Mouse (Mus musculus): ENCODE measurements at regions not wholly inside any gene's neighbourhood (a gene's known extent, or its start where the extent isn't known, plus 50 kb on each side); places are given as distances from the start of the nearest gene placed in this dataset.
"Not testable (repeated sequence)": the region's sequence is repeated elsewhere in the genome, so short reads cannot be mapped to it uniquely, and the experiment has no call there.

DNA sequence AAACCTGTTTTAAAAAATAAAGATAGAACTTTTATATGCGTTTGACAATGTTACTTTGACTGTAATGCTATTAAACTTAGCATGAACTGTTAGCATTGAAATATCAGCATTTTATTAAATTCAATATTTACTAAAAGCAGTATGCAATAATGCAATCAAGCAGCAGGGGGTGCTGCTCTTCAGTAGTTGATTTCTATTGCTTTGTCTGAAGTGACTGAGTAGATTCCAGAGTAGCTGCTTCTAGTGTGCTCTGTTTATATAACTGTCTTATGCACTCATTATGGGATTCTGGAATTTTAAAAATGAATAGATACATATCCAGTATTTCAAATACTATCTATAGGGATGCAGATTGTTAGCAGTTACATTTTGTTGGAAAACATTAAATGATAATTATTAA, 146.2 kb downstream of the Gm28710 start:
- peak in 1 of 2 experiments; percentile 5 for DNase-seq (ENCODE audit: low spot score in 2 of 2)

DNA sequence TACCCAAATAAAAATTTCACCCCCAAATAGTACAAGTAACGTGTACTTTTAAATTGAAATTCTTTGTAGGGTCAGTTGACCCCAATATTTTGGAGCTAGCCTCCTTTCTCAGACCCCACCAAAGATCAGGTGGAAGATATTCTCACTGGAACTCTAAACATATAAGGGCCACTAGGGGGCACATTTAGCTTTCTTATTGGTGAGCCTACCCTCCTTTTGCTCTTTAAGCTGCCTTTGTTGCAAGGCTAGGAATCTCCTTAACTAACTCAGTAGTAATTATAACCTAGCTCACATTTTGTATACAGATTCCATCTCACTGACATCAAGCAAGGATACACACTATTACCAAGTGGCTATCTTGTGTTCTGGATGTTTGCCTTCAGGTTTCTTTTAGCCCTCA, 155.8 kb downstream of the Gm28710 start:
- DNase-seq (ENCODE audit: low spot score in 2 of 2): no peak

DNA sequence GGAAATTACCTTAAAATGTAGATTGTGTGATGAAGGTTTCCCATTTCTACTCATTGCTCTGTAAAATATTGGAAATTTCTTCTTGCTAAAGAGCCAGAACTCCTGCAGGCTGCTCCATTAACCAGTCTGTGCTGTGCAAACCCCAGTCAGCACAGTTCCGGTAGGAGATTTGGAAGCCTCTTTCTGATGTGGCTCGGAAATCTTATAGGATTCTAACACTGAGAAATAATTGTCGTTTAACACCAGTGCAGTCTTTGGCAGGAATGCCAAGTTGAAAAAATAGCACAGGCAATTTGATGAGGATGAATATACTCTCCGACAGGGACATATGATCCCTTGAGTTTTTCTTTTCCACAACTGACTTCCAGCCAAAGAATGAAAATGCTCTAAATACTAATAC, 176.1 kb downstream of the Gm28710 start:
- DNase-seq (ENCODE audit: low spot score in 2 of 2): no peak

DNA sequence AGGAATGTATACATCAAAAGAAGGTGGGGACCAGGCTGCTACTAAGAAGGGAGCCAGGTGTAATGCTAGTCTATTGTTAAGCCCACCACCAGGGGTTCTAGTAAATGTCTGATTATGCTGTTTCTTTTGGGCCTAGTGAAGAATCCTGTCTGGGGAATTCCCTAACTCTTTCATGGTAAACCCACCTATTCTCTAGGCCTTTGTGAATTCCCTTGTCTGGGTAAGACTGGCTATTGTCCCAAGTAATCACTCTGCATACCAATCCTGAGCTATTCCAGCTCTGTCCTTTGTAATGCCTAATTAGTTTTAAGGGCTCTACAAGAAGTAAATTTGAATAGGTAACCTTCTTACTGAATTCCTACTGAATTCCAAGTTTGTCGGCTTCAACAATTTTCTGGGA, 177.2 kb downstream of the Gm28710 start:
- DNase-seq (ENCODE audit: low spot score in 2 of 2): not testable (repeated sequence)

DNA sequence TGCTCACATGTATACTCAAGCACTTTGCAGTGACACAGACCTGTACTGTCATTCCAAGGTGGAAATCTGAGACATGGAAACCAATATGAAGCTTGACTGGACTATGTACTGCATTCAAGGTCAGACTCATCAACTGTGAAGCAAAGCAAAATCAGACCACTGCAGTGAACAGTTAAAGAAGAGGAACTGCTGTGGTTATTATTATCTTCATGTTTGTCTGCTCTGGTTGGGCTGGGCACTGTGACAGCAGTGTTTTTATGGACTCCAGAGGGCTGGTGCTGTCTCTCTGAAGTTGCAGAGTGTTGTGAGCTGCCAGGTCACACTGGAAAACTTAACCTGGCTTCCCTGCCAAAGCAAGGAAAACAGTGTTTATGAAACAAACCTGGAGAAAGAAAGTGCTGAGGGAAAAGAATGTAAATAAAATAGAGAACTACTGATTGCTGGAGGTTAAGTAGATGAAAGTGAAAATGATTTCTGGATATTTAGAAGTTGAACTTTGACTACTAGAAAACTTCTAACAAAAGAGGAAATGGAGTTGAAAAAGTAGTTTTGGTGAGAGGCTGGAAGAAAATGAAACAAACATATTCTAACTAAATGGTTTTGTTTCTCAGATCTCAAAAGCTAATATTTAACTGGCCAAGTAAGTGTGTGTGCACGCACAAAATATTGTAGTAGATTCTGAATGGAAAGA, 181.7 kb downstream of the Gm28710 start:
- DNase-seq (ENCODE audit: low spot score in 2 of 2): no peak

DNA sequence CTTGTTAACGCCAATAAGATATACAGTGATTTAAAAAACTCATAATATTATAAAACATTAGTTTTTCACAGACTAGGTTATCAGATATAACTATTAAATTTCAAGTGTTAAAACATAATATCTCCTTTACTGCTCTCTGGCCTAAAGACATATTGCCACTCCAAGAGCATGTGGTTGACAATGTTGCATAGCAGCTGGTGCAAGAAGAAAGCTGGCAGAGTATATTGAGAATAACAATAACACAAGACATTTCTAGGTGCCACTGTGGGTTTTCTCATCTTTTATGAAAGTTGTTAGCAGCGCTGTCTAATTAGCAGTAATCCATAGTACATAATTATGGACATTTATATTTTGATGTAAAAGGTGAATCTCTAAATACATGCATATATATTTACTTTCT, 184.4 kb downstream of the Gm28710 start:
- DNase-seq (ENCODE audit: low spot score in 2 of 2): no peak

DNA sequence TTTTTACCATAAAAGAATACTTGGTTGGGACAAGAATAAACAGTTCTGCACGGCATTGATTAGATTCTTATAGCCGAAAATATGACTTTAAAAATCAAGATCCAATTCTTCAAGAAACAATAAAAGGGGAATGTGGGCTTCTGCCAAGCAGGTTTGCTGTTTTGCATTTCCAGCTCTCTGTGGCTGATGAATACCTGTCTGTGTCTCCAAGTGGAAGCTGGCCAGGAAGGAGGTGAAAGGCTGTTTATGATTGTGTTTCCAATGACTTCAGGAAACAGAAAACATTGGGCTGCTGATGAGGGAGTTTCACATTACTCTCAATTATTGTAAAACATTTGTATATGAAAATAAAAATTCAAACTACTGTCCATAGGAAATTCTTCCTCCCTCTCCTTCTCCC, 193.3 kb downstream of the Gm28710 start:
- DNase-seq (ENCODE audit: low spot score in 2 of 2): no peak

DNA sequence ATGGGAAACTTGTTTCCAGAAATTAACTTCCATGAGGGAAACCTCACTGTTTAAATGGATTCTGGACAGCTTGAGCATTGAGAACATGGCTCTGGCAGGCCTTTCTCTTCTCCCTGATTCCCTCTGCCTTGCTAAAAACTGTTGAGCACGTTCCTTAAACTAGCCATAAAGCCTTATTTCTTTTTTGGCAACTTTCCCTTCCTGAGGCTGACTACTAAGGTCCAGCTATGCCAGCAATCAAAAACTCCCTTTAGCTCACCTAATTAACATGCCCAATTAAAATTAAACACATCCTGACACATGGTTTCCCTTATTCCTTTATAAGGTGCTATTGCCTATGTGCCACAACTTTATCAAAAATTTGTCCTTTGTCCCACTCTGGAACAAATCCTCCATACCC, 199.9 kb downstream of the Gm28710 start:
- no peak for DNase-seq (ENCODE audit: low spot score in 2 of 2)

DNA sequence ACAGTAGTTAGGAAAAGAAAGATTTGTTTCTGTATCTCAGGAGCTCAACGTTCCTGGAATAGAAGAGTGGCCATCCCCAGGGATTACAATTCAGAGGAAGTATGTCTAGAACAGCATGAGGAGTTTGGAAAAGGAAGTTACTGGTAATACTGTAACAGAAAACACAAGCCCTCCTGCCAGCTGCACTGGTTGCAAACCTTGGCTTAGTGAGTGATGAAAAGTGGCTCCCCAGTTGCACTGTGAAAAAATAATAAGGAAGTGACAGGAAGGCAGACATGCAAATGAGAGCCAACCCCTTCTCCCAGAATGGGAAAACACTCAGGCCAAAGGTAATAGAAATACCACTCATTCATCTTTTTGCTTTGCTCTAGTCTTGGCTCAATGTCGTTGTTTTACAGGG, 207.6 kb downstream of the Gm28710 start:
- no peak for DNase-seq (ENCODE audit: low spot score in 2 of 2)

DNA sequence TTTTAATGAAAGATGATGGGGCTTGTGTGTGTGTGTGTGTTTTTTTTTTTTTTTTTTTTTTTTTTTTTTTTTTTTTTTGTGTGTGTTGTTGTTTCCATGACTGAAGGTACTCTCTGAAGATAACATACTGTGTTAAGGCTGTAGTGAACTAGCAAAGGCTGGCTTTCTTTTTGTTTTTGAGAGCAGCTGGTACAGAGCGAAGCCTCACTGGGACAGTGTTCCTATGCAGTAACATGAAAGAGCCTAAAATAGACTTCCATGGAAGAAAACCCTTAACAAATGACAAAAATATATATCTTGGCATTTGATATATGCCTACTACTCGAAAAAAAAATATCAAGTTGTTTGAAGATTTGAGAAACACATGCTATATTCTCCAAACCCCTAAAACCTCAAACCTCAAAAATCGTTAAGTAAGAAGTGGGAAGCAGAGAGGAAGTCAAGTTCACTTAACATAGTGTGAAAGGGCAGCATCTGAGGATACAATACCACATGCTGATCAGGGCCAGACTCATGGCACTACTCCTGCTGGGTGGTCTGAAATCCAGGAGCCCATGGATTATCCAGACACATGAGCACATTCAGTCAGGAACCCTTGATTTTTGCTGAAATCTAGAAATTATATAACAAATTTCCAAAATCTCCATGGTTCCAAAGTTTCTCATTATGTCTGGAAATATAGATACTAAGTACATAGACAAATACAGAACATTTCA, 215.4 kb downstream of the Gm28710 start:
- DNase-seq (ENCODE audit: low spot score in 2 of 2): no peak

DNA sequence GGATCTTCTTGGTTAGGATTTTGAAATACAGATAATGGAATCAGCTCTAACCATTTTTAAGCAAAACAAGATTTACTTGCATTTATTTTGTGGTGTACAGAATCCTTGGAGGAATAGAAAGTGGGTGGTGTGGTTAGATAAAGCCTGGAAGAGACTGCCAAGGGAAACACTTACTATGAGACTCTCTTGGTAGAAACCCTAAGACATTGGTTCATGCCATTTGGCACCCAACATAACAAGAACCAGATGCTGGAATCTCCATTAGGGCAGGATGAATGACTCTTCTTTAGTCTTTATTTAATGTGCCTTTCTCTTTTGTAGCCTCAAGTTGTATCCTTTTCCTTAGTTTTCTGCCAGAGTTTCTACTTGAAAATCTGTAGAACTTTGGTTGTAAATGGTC, 230.0 kb downstream of the Gm28710 start:
- no peak for DNase-seq (ENCODE audit: low spot score in 2 of 2)

DNA sequence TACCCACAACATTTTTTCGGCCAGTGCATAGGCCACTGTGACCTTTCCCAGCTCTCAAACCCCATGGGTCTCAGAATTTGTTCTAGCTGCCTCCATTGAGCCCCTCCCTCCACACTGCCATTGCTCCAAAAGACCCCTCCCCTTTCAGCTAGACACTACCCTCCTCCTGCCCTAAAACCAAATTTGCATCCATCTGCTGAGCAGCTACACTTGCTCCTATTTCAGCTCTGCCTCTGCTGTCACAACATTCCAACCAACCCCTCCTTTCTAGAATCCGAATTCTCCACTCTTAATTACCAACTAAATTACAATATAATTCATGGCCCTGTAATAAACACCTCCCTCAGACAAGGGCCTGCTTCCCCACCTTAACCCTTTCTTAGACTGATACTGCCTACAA, 262.3 kb downstream of the Gm28710 start:
- DNase-seq (ENCODE audit: low spot score in 2 of 2): no peak

DNA sequence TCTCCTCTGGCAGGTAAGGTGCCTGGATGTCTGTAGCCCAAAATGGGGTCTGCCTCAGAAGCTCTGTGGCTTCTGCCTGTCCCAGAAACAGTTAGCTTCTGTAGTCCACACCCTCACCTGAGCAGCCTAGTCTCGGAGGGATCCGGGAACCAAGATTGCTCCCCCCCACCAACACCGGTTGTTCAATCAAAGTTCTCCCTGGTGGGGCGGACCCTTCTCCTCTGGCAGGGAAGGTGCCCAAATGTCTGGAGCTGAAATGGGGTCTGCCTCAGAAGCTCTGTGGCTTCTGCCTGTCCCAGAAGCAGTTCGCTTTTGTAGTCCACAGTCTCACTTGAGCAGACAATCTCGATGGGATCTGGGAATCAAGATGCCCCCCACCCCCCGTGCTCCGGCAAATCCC, 273.0 kb downstream of the Gm28710 start:
- DNase-seq (ENCODE audit: low spot score in 2 of 2): no peak

DNA sequence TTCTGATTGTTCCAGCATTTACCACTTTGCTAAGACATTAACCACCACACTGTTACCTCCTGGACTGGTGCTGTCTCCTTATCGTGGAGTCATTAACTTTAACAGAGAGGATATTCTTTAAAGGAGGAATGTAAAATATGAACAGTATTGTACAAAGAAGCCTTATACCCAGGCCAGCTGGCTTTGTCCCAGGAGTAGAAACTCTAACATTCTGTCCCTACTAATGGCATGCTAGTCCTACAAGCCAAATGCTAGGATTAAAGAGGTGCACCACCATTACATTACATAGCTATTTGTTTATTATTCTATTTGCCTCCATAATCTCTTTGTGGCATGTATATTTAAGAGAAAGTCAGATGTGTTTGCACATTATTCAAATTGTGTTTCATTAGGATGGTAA, 288.8 kb downstream of the Gm28710 start:
- no peak for DNase-seq (ENCODE audit: low spot score in 2 of 2)

DNA sequence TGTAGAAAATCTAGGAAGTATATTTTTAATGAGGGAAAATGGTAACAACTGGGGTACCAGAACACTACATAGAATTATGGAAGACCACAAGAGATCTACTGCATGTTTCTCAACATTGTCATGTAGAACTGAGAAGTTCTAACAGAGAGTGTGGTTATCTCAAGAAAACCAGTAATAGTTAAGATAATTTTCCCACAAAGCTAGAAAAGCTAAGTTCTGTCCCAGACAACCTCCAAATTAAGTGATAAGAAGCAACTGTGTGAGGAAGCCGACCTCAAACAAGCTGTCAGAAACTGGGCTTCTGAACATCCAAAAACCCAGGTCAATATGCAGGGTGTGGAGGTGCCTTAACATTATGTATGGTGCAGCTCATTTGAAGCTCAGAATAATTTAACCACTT, 261.4 kb upstream of the Speer4f2 start:
- no peak for DNase-seq (ENCODE audit: low spot score in 2 of 2)

DNA sequence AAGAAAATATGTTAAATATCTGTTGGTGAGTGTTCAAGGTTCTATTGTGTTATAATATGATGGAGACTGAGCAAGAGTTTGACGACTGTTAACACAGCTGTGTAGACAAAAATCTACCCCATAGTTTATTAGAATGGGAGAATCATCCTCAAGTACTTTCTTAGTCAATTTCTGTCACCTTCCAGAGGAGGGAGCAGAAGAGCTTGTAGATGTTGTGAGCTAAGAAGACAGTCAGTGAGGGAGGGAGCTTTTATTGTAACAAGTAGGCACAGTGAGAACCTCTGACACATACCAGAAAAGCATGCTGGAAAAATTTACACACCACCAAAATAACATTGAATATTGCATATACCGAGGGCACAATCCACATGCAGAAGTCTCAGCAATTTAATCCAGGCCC, 261.0 kb upstream of the Speer4f2 start:
- no peak for DNase-seq (ENCODE audit: low spot score in 2 of 2)

DNA sequence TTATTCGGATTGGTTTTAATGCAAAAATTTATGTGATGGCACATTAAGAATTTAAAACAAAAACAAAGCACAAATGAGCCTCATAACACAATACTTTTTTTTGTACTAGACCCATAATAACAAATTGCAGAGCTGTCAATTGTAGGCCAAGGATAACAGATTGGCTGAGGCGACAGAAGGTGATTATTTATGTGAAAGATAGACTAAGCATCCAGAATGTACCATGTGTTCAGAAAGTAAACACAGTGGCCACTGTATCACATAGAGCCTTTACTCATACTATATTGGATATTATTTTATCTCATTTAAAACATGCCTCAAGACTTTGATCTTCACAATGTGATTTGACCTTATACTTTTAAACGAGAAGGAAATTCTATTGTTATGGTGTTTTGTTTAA, 257.9 kb upstream of the Speer4f2 start:
- DNase-seq (ENCODE audit: low spot score in 2 of 2): no peak

DNA sequence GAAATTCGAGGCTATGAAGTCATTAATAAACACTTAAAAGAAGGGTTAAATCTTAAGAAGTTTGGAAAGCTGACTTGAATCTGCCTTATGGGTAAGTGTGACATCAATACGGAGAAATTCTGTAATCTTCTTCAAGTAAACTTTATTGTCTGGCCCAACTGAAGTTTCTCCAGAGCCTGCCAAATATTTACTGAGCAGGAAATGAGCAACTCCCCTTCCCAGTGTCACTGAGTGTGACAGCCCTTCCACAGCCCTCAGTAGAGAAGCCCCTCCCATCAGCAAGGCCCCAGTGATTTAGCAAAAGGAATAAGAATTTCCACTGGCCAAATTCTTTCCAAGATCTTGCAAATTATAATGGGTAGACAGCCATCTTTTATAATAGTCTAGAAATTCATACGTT, 256.9 kb upstream of the Speer4f2 start:
- no peak for DNase-seq (ENCODE audit: low spot score in 2 of 2)

DNA sequence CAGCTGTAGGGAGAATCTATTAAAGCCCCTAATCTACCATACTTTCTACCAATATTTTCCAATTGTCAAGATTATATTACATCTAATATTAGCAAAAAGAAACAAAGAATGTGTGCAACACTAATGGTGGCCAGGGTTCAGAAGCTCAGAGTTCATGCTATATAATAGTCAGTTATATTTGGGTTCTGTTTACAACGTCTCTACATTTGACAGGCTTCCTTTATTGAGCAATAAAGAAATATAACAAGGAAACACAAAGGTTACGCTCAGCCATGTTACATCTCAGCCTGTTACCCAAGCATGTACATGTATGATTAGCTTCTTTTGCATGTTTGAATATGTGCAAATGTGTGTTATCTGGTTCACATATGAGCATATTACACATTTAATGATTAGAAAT, 247.7 kb upstream of the Speer4f2 start:
- no peak for DNase-seq (ENCODE audit: low spot score in 2 of 2)

DNA sequence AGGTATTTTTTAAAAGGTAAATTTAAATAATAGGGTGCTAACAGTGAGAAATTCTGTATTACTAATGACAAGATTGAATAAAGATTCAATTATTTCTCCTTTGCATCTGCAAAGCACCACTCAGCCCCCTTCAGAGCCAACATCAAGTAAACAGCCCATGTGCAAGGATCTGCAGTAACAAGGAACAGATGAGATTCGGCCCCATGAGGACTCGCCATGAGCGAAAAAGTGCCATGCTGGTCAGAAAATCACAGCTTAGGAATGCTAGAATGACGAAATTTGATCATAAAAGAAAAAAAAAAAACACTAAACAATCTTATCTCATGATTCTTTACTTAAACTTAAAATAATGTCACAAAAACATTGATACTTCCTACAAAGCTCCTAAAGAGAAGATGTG, 245.5 kb upstream of the Speer4f2 start:
- no peak for DNase-seq (ENCODE audit: low spot score in 2 of 2)

DNA sequence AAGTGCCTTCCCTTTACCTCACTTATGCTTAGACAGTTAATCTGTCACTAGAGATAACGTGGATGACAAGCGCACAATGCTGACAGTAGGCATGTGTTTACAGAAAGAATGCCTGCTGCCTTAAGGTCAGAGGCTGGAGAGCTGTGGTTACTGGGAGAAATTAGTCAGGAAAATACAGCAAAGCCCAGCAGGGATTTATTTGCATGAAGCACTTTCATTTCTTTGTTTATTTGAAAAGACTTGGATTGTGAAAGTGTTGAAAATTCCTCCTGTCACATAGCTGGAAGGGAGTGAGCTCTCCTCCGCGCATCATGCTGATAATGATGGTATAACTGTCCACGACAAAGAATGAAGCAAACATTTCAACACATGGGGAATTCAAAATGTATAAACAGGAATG, 237.5 kb upstream of the Speer4f2 start:
- DNase-seq (ENCODE audit: low spot score in 2 of 2): no peak

DNA sequence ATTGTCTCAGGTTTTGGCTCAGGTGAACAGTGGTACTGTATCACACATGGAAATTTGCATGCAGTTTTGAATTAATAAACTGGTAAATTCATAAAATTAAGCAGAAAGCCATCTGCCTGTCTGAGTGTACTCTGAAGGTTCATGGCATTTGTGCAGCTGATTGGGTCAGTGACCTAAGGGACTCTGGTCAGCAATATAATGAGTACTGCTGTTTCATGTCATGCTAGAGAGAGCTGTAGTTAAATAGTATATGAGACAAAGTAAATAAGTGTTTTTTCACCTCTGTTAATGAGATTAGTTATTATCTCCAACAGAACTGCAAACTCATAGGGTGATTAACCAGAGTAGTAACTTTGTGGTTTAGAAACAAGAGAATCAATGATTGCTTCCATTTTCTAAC, 231.4 kb upstream of the Speer4f2 start:
- DNase-seq (ENCODE audit: low spot score in 2 of 2): no peak

DNA sequence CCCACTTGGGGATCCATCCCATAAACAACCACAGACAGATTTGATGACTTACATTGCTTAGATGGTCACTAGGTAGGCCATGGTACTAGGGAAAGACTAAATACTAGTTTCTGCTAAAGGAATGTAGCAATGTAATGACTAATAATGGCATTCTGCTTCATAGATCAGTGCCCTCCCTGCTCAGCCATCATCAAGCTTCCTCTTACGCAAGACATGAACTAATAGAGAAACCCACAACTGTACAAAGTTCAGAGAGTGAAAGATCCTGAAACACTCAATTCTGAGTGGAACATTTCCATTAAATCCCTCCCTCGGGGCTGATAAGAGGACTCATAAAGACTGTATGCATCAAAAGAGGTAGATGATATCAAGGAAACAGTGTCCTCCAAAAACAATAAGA, 198.4 kb upstream of the Speer4f2 start:
- no peak for DNase-seq (ENCODE audit: low spot score in 2 of 2)

DNA sequence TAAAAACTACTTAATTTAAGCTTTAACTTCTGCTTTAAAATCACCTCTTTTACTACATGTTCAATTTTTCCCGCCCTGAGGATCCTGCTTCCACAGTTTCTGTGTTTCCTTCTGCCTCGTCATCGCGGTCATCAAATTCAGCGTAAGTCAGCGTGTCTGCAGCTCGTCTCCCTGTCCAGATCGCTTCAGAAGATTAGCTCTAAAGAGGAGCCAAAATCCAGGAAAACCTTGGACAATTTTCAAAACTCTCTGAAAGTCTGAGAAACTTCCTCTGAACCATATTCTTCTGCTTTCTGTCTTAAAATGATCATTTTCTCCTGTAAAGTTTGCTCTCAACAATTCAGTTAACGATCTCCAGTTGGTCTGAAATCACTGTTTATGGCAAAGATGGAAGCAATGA, 196.2 kb upstream of the Speer4f2 start:
- DNase-seq (ENCODE audit: low spot score in 2 of 2): no peak

Measured in frontal cortex, postnatal 25 days (tissue).